Mouse (Mus musculus) lung, embryonic 14.5 days (tissue): ENCODE measurements at regions not wholly inside any gene's neighbourhood (a gene's known extent, or its start where the extent isn't known, plus 50 kb on each side); places are given as distances from the start of the nearest gene placed in this dataset.

Experiments
- ATAC-seq: fragments of 200-750 bp; cut with Nextera tagmentation; 2 replicates; pipeline ENCODE4 v1.8.0; 2017; ENCODE audit warnings: mild to moderate bottlenecking, moderate TSS enrichment, moderate library complexity; ENCODE audit not compliant: insufficient read depth
- DNase-seq: peaks from one replicate; pipeline ENCODE4 v3.0.0-alpha.2; 2015
- H3K27ac ChIP-seq: fragments of 300-500 bp; sonication (generic); 2 replicates; pipeline ENCODE4 v1.5.1; 2014; ENCODE audit warnings: low read depth, mild to moderate bottlenecking, moderate library complexity
- H3K27me3 ChIP-seq: fragments of 300-500 bp; sonication (generic); 2 replicates; pipeline ENCODE4 v1.6.1; 2014; ENCODE audit warnings: low read length, control low read depth; ENCODE audit not compliant: insufficient read depth
- H3K36me3 ChIP-seq: fragments of 300-500 bp; sonication (generic); 2 replicates; pipeline ENCODE4 v1.6.1; 2014; ENCODE audit warnings: control low read depth; ENCODE audit not compliant: insufficient read depth
- H3K4me1 ChIP-seq: fragments of 300-500 bp; sonication (generic); 2 replicates; pipeline ENCODE4 v1.6.1; 2014; ENCODE audit warnings: antibody characterized with exemption, control low read depth; ENCODE audit not compliant: insufficient read depth
- H3K4me2 ChIP-seq: fragments of 300-500 bp; sonication (generic); 2 replicates; pipeline ENCODE4 v1.6.1; 2014; ENCODE audit warnings: mild to moderate bottlenecking
- H3K4me3 ChIP-seq: fragments of 300-500 bp; sonication (generic); 2 replicates; pipeline ENCODE4 v1.5.1; 2014; ENCODE audit warnings: low read depth, low read length
- H3K9ac ChIP-seq: fragments of 300-500 bp; sonication (generic); 2 replicates; pipeline ENCODE4 v1.6.1; 2014
- H3K9me3 ChIP-seq: fragments of 300-500 bp; sonication (generic); 2 replicates; pipeline ENCODE4 v1.6.1; 2016; ENCODE audit warnings: low read depth, low read length, control low read depth
- CTCF ChIP-seq: IDR thresholded peaks from 2 replicates; pipeline ENCODE4 v1.5.1; 2016; ENCODE audit warnings: antibody characterized with exemption, low read depth
- WGBS: fragments of 180-500 bp; shearing (Covaris S2); extraction: QIAGEN DNeasy Blood & Tissue Kit; methylation state at CpG from one replicate; pipeline ENCODE4 v1.1.7; 2014; 5-methylcytosine and 5-hydroxymethylcytosine counted together

- DNase-seq, result no peak
- H3K36me3 ChIP-seq, result no peaks in the 10 kb centered on the region
- WGBS, result 54% methylated on average over 5 of the region's 5 CpGs
- H3K27ac ChIP-seq, result no peak overlapping the region
- H3K4me2 ChIP-seq, result no peak overlapping the region
- H3K9ac ChIP-seq, result no peak overlapping the region
- H3K27me3 ChIP-seq, result no peaks in the 10 kb centered on the region
- H3K4me1 ChIP-seq, result no peaks in the 10 kb centered on the region
- no peak overlapping the region for H3K4me3 ChIP-seq
- no peak for TF ChIP-seq CTCF
- ATAC-seq, result no peak
- no peaks in the 10 kb centered on the region for H3K9me3 ChIP-seq
Observed at GRCm38 (mm10) chr16:24197618-24198017, 195.7 kb upstream of the Lpp start.

GRCm38 (mm10) chr16:24193945-24194344, 199.4 kb upstream of the Lpp start:
- no peak for ATAC-seq
- no peak for DNase-seq
- 48% methylated on average over 2 of the region's 2 CpGs for WGBS

GRCm38 (mm10) chr16:24193251-24193873, 199.9 kb upstream of the Lpp start:
- H3K27me3 ChIP-seq, result no peaks in the 10 kb centered on the region
- no peaks in the 10 kb centered on the region for H3K4me1 ChIP-seq
- no peaks in the 10 kb centered on the region for H3K36me3 ChIP-seq
- H3K4me3 ChIP-seq, result no peak overlapping the region
- no peaks in the 10 kb centered on the region for H3K9me3 ChIP-seq
- TF ChIP-seq CTCF, result no peak
- ATAC-seq (peak; percentile 28; the same call in 1 of the 2 replicates), DNase-seq (peak; percentile 34)
- no peak overlapping the region for H3K9ac ChIP-seq
- H3K27ac ChIP-seq, result no peak overlapping the region
- 44% methylated on average over 15 of the region's 15 CpGs for WGBS
- no peak overlapping the region for H3K4me2 ChIP-seq

More at GRCm38 (mm10) chr16:24193945-24194344, 199.4 kb upstream of the Lpp start:
- Histone ChIP-seq H3K4me3 (no peak overlapping the region), H3K27me3 (no peaks in the 10 kb centered on the region), H3K9ac (no peak overlapping the region), H3K9me3 (no peaks in the 10 kb centered on the region), H3K27ac (no peak overlapping the region), H3K36me3 (no peaks in the 10 kb centered on the region), H3K4me2 (no peak overlapping the region), H3K4me1 (no peaks in the 10 kb centered on the region)
- no peak for TF ChIP-seq CTCF

- H3K9me3 ChIP-seq, result no peaks in the 10 kb centered on the region
- H3K27ac ChIP-seq, result no peak overlapping the region
- DNase-seq, result no peak
- H3K4me2 ChIP-seq, result no peak overlapping the region
- no peak for TF ChIP-seq CTCF
- H3K4me3 ChIP-seq, result no peak overlapping the region
- H3K27me3 ChIP-seq, result no peaks in the 10 kb centered on the region
- ATAC-seq, result no peak
- H3K9ac ChIP-seq, result no peak overlapping the region
- H3K36me3 ChIP-seq, result no peaks in the 10 kb centered on the region
- WGBS, result 73% methylated on average over 1 of the region's 1 CpGs
- no peaks in the 10 kb centered on the region for H3K4me1 ChIP-seq
Observed at GRCm38 (mm10) chr16:24192013-24192412, 201.3 kb upstream of the Lpp start.

- DNase-seq (no peak), ATAC-seq (no peak)
- Histone ChIP-seq H3K9ac (no peak overlapping the region), H3K9me3 (no peaks in the 10 kb centered on the region), H3K4me1 (no peaks in the 10 kb centered on the region), H3K4me3 (no peak overlapping the region), H3K4me2 (no peak overlapping the region), H3K27ac (no peak overlapping the region), H3K36me3 (no peaks in the 10 kb centered on the region), H3K27me3 (no peaks in the 10 kb centered on the region)
- WGBS, result 63% methylated on average over 6 of the region's 6 CpGs
- no peak for TF ChIP-seq CTCF
Observed at GRCm38 (mm10) chr16:24187131-24187530, 198.5 kb upstream of the Bcl6 start.

GRCm38 (mm10) chr16:24185989-24186388, 197.3 kb upstream of the Bcl6 start:
- Histone ChIP-seq H3K36me3 (no peaks in the 10 kb centered on the region), H3K9me3 (no peaks in the 10 kb centered on the region), H3K9ac (no peak overlapping the region), H3K4me2 (no peak overlapping the region), H3K27me3 (no peaks in the 10 kb centered on the region), H3K4me1 (no peaks in the 10 kb centered on the region), H3K4me3 (no peak overlapping the region), H3K27ac (no peak overlapping the region)
- no peak for TF ChIP-seq CTCF
- no peak for ATAC-seq
- no peak for DNase-seq
- 58% methylated on average over 6 of the region's 6 CpGs for WGBS

GRCm38 (mm10) chr16:24184846-24185245, 196.2 kb upstream of the Bcl6 start:
- ATAC-seq (no peak), DNase-seq (no peak)
- H3K4me3 ChIP-seq, result no peak overlapping the region
- no peaks in the 10 kb centered on the region for H3K9me3 ChIP-seq
- no peak for TF ChIP-seq CTCF
- no peaks in the 10 kb centered on the region for H3K36me3 ChIP-seq
- no peak overlapping the region for H3K4me2 ChIP-seq
- H3K4me1 ChIP-seq, result no peaks in the 10 kb centered on the region
- H3K9ac ChIP-seq, result no peak overlapping the region
- H3K27ac ChIP-seq, result no peak overlapping the region
- no peaks in the 10 kb centered on the region for H3K27me3 ChIP-seq
- WGBS, result 73% methylated on average over 4 of the region's 4 CpGs
